19 mouse cellular contexts compared by ENCODE assay signal in genomic region chr2:166803298-166803697, GRCm38 (mm10).
"Had no signal": no experiment of that assay in that cellular context is flagged by ENCODE, and none has a peak within 500 bp of the region (broad histone marks: within the 10 kb centered on the region; RNA-seq: fewer than 3 reads in every experiment).

No protein-coding gene starts in this region.

- H3K27me3 ChIP-seq: heart, embryonic 12.5 days; hindbrain, embryonic 12.5 days; intestine, embryonic 15.5 days; limb, embryonic 13.5 days; limb, embryonic 15.5 days had no signal

- H3K27ac ChIP-seq: heart, embryonic 10.5 days; hindbrain, embryonic 10.5 days; hindbrain, embryonic 12.5 days; hindbrain, embryonic 14.5 days; intestine, embryonic 15.5 days; layer of hippocampus, adult 2 months; left cerebral cortex, adult 2 months; limb, embryonic 13.5 days; limb, embryonic 15.5 days had no signal

- H3K4me3 ChIP-seq: heart, embryonic 10.5 days; heart, embryonic 12.5 days; hindbrain, embryonic 10.5 days; hindbrain, embryonic 12.5 days; intestine, embryonic 15.5 days; layer of hippocampus, adult 2 months; left cerebral cortex, adult 2 months; limb, embryonic 13.5 days; limb, embryonic 15.5 days had no signal

- H3K36me3 ChIP-seq: intestine, embryonic 15.5 days had no signal

- DNase-seq: gastrocnemius, postnatal 25 days; heart, adult 18-20 months; heart, postnatal 10 days; heart, postnatal 4 days; kidney, adult 18-20 months; kidney, adult 8-10 months; kidney, postnatal 10 days; kidney, postnatal 4 days; left cerebral cortex, postnatal 4 days had no signal
